Mouse (Mus musculus) limb, embryonic 14.5 days (tissue): ENCODE data around the gene Atp6v0e. TPM values are rescaled to one million over a fixed set of nuclear protein-coding genes. Genes with fewer than 3 reads are reported as not detected.

Experiments used
- ATAC-seq: fragments of 200-750 bp; cut with Nextera tagmentation; 2 replicates; pipeline ENCODE4 v1.8.0; 2017; ENCODE audit warnings: low read depth, moderate number of reproducible peaks, moderate TSS enrichment; ENCODE audit not compliant: low FRiP score
- DNase-seq: peaks from one replicate; pipeline ENCODE4 v3.0.0-alpha.2; 2015; ENCODE audit warnings: low spot score
- H3K27ac ChIP-seq: fragments of 300-500 bp; sonication (generic); replicated peaks from 2 replicates; pipeline ENCODE4 v1.5.1; 2014; ENCODE audit warnings: low read depth, mild to moderate bottlenecking, low read length, moderate library complexity, mixed read lengths
- H3K27me3 ChIP-seq: fragments of 300-500 bp; sonication (generic); 2 replicates; pipeline ENCODE4 v1.6.1; 2014; ENCODE audit warnings: low read length, mixed read lengths; ENCODE audit not compliant: control insufficient read depth, insufficient read depth
- H3K36me3 ChIP-seq: fragments of 300-500 bp; sonication (generic); 2 replicates; pipeline ENCODE4 v1.6.1; 2014; ENCODE audit warnings: mild to moderate bottlenecking, low read length, moderate library complexity, mixed read lengths; ENCODE audit not compliant: control insufficient read depth, insufficient read depth
- H3K4me1 ChIP-seq: fragments of 300-500 bp; sonication (generic); 2 replicates; pipeline ENCODE4 v1.6.1; 2014; ENCODE audit warnings: antibody characterized with exemption, low read length, mixed read lengths; ENCODE audit not compliant: control insufficient read depth, insufficient read depth
- H3K4me2 ChIP-seq: fragments of 300-500 bp; sonication (generic); replicated peaks from 2 replicates; pipeline ENCODE4 v1.6.1; 2014; ENCODE audit warnings: low read depth, mild to moderate bottlenecking, low read length, moderate library complexity; ENCODE audit not compliant: severe bottlenecking
- H3K4me3 ChIP-seq: fragments of 300-500 bp; sonication (generic); replicated peaks from 2 replicates; pipeline ENCODE4 v1.5.1; 2014; ENCODE audit warnings: low read length
- H3K9ac ChIP-seq: fragments of 300-500 bp; sonication (generic); 2 replicates; pipeline ENCODE4 v1.6.1; 2014; ENCODE audit warnings: mild to moderate bottlenecking, low read depth, low read length, moderate library complexity; ENCODE audit not compliant: severe bottlenecking
- H3K9me3 ChIP-seq: fragments of 300-500 bp; sonication (generic); 2 replicates; pipeline ENCODE4 v1.6.1; 2016; ENCODE audit warnings: low read length; ENCODE audit not compliant: control insufficient read depth
- POLR2A ChIP-seq: fragments of 200-500 bp; IDR thresholded peaks from 2 replicates; pipeline ENCODE4 v1.8.0; 2012; ENCODE audit warnings: inconsistent platforms, mild to moderate bottlenecking, moderate library complexity, borderline replicate concordance; ENCODE audit not compliant: insufficient read depth, insufficient read length; ENCODE audit errors: extremely low read depth
- WGBS: fragments of 180-500 bp; shearing (Covaris S2); extraction: QIAGEN DNeasy Blood & Tissue Kit; methylation state at CpG from one replicate; pipeline ENCODE4 v1.1.7; 2014; 5-methylcytosine and 5-hydroxymethylcytosine counted together
- polyA plus RNA-seq, 2 experiments: library from polyadenylated mRNA; depleted of rRNA in 1 of 2; stranded (reverse) in 1 of 2; unstranded in 1 of 2; fragments of >200 nt; fragmentation: Nextera tagmentation in 1 of 2; extraction: Ambion mirVana in 1 of 2; gene quantifications; 2 replicates each; pipeline versions ENCODE4 v1.2.1 to v1.2.3; 2012 to 2014

Gene Atp6v0e
- polyA plus RNA-seq, 2 experiments: 167 to 228 TPM

DNA sequence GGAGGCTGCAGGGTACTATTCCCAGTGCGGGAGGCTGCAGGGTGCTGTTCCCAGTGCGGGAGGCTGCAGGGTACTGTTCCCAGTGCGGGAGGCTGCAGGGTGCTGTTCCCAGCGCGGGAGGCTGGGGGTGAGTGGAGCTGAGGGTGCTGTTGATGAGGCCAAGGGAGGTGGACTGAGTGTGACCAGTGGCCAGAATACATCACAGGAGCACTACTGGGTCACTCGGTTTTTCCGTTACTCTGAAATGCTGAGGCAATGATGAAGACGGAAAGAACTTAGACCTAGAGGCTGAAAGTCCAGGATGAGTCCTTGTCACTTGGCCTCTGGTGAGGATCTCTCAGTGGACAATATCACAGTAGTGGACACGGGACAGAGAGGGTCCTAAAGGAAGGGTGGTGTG, 29.8 kb upstream of the Atp6v0e start:
- DNase-seq (no peak), ATAC-seq (no peak)
- Histone ChIP-seq H3K4me2 (no peak overlapping the region), H3K9me3 (no peaks in the 10 kb centered on the region), H3K9ac (no peak overlapping the region), H3K4me1 (no peaks in the 10 kb centered on the region), H3K4me3 (no peak overlapping the region), H3K36me3 (peaks cover 79% of the 10 kb centered on the region), H3K27me3 (no peaks in the 10 kb centered on the region), H3K27ac (no peak overlapping the region)
- TF ChIP-seq POLR2A: no peak
- WGBS: 92% methylated on average over 8 of the region's 9 CpGs

DNA sequence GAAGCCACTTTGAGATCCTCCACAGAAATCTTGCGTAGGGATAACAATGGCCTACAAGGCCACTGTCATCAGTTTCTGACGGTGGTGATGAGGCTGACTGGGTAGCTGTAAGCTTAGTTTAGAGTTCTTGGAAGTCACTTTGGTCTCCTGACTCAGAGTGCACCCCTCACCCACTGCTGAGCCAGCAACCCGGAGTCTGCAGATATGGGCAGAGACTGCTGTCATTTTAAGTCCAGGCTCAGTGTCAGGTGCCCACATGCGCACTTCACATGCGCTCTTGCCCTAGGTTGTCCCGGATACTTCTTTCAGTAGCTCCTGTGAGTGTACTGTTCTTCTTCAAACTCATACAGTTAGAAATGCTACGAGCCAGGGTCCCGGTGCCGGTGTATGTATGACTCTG, 29.1 kb upstream of the Atp6v0e start:
- 96% methylated on average over 9 of the region's 9 CpGs for WGBS
- Histone ChIP-seq H3K4me3 (no peak overlapping the region), H3K9ac (no peak overlapping the region), H3K27ac (no peak overlapping the region), H3K27me3 (no peaks in the 10 kb centered on the region), H3K36me3 (peaks cover 73% of the 10 kb centered on the region), H3K4me1 (no peaks in the 10 kb centered on the region), H3K4me2 (no peak overlapping the region), H3K9me3 (no peaks in the 10 kb centered on the region)
- no peak for TF ChIP-seq POLR2A
- no peak for DNase-seq
- ATAC-seq: no peak

DNA sequence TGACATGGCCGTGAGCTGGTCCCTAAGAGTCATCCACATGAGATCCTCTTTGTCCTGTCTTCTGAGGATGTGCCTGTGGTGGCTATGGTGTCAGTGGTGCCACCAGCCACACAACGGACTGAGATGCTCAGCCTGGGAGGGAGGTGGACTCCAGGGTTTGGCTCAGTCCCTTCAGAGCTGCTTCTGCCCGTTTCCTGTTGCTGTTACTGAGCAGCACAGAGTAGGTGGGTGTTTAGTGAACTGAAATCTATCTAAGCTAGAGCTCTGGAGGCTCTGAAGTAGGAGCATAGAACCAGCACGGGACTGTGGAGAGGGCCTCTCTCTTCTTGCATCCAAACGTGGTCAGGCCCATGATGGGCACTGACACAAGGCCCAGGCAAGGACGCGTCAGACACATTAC, 28.5 kb upstream of the Atp6v0e start:
- Histone ChIP-seq H3K4me3 (no peak overlapping the region), H3K9me3 (no peaks in the 10 kb centered on the region), H3K4me2 (no peak overlapping the region), H3K27me3 (no peaks in the 10 kb centered on the region), H3K36me3 (peaks cover 74% of the 10 kb centered on the region), H3K9ac (no peak overlapping the region), H3K27ac (no peak overlapping the region), H3K4me1 (no peaks in the 10 kb centered on the region)
- TF ChIP-seq POLR2A: no peak
- no peak for DNase-seq
- no peak for ATAC-seq
- WGBS: 84% methylated on average over 6 of the region's 7 CpGs

DNA sequence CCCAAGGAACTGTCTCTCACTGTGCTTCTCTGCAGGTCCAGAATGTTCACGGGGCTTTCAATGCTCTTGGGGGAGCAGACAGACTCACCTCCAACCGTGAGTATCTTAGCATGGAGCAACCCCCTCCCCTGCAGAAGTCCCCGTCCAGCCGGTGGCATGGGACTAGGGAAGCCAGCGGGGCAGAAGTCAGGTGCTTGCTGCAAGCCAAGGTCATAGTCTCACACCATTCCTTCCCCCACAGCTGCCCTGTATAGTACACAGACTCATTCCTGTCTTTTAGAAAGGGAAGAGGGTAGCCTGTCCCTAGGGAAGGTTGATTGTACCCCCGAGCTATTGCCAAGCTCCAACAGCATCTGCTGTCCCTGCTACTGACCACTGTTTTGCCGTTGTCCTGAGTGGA, 27.1 kb upstream of the Atp6v0e start:
- DNase-seq: no peak

DNA sequence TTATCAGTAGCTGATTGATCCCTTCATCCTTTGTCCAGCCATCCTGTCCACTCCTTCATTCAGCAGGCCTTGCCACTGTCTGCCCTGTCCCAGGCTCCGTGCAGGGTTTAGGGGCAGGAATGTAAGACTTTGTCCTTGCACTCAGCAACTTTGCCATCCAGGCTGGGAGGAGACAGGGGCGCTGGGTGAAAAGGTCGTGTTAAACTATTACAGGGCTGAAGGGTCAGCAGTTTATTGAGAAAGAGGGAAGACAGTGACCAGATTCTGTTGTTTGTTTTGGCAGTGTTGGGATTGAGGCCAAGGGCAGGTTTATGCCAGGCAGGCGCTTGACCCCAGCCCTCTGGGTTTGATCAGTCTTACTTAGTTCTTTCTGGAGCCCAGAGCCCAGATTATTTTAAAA, 25.2 kb upstream of the Atp6v0e start:
- peaks cover 78% of the 10 kb centered on the region for H3K36me3 ChIP-seq
- H3K4me2 ChIP-seq: no peak overlapping the region
- H3K27ac ChIP-seq: no peak overlapping the region
- no peak overlapping the region for H3K9ac ChIP-seq
- no peak for ATAC-seq
- no peak overlapping the region for H3K4me3 ChIP-seq
- H3K9me3 ChIP-seq: no peaks in the 10 kb centered on the region
- H3K27me3 ChIP-seq: no peaks in the 10 kb centered on the region
- no peak for DNase-seq
- TF ChIP-seq POLR2A: no peak
- no peaks in the 10 kb centered on the region for H3K4me1 ChIP-seq
- 77% methylated on average over 4 of the region's 4 CpGs for WGBS

More for the DNA sequence above, 27.1 kb upstream of the Atp6v0e start:
- TF ChIP-seq POLR2A: no peak
- ATAC-seq: no peak
- H3K36me3 ChIP-seq: peaks cover 74% of the 10 kb centered on the region
- H3K9me3 ChIP-seq: no peaks in the 10 kb centered on the region
- no peak overlapping the region for H3K4me2 ChIP-seq
- H3K27ac ChIP-seq: no peak overlapping the region
- no peaks in the 10 kb centered on the region for H3K4me1 ChIP-seq
- H3K9ac ChIP-seq: no peak overlapping the region
- no peak overlapping the region for H3K4me3 ChIP-seq
- 93% methylated on average over 7 of the region's 7 CpGs for WGBS
- no peaks in the 10 kb centered on the region for H3K27me3 ChIP-seq

DNA sequence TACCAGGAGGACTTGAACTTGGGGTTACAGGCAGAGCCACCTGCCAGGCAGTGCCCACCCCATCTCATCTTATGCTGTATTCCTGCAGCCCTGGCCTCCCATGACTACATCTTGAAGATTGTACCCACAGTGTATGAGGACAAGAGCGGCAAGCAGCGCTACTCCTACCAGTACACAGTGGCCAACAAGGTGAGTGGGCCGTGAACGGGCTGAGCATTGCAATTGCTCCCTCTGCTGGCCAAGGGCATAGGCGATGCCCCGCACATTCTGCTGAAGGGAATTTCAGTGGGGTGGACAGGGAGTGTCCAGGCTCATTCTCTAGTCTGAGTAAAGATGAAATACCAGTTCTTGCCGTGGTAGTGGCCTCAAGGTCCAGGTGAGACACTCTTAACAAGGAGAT, 24.4 kb upstream of the Atp6v0e start:
- peaks cover 84% of the 10 kb centered on the region for H3K36me3 ChIP-seq
- no peaks in the 10 kb centered on the region for H3K9me3 ChIP-seq
- no peak overlapping the region for H3K27ac ChIP-seq
- DNase-seq (peak; percentile 73), ATAC-seq (peak; percentile 46; the same call in 1 of the 2 replicates)
- no peak overlapping the region for H3K9ac ChIP-seq
- no peaks in the 10 kb centered on the region for H3K4me1 ChIP-seq
- H3K4me2 ChIP-seq: no peak overlapping the region
- no peak overlapping the region for H3K4me3 ChIP-seq
- TF ChIP-seq POLR2A: no peak
- H3K27me3 ChIP-seq: no peaks in the 10 kb centered on the region
- 30% methylated on average over 7 of the region's 7 CpGs for WGBS
